7 mouse cellular contexts compared by ENCODE assay signal in genomic region chrX:167049191-167049968, GRCm38 (mm10).
DNase-seq lines count a peak whose midpoint lies in the region; ATAC-seq lines count a peak whose summit lies in the region.

No protein-coding gene starts in this region.

- no peak overlapping the region for H3K27ac ChIP-seq in hindbrain, embryonic 13.5 days
- no peak overlapping the region for H3K27ac ChIP-seq in midbrain, embryonic 15.5 days

- H3K9ac ChIP-seq in hindbrain, embryonic 13.5 days: no peak overlapping the region
- no peak overlapping the region for H3K9ac ChIP-seq in midbrain, embryonic 15.5 days

- peaks cover 58% of the 10 kb centered on the region; the same call in 1 of the 2 replicates for H3K27me3 ChIP-seq in hindbrain, embryonic 13.5 days
- peaks cover 12% of the 10 kb centered on the region for H3K27me3 ChIP-seq in midbrain, embryonic 15.5 days (replicated peaks)

- no peaks in the 10 kb centered on the region for H3K9me3 ChIP-seq in hindbrain, embryonic 13.5 days
- H3K9me3 ChIP-seq in midbrain, embryonic 15.5 days: no peaks in the 10 kb centered on the region

- no peaks in the 10 kb centered on the region for H3K36me3 ChIP-seq in hindbrain, embryonic 13.5 days
- H3K36me3 ChIP-seq in midbrain, embryonic 15.5 days (replicated peaks): no peaks in the 10 kb centered on the region

- ATAC-seq in hindbrain, embryonic 13.5 days (ENCODE audit: low FRiP score): peak; percentile 63; the same call in 1 of the 2 replicates
- ATAC-seq in midbrain, embryonic 15.5 days (replicated peaks): peak; percentile 62; the same call in 1 of the 2 replicates

- H3K4me3 ChIP-seq in hindbrain, embryonic 13.5 days: no peak overlapping the region
- no peak overlapping the region for H3K4me3 ChIP-seq in midbrain, embryonic 15.5 days

- no peaks in the 10 kb centered on the region for H3K4me1 ChIP-seq in hindbrain, embryonic 13.5 days (replicated peaks)
- H3K4me1 ChIP-seq in midbrain, embryonic 15.5 days: no peaks in the 10 kb centered on the region

- peak; percentile 3 to 22 for DNase-seq in layer of hippocampus, adult 18-20 months (ENCODE audit: low spot score in 2 of 2)
- DNase-seq in layer of hippocampus, postnatal 36 days: no peak
- DNase-seq in Muller cell, postnatal 12 days (ENCODE audit: inconsistent ontology term): peak; percentile 76
- no peak for DNase-seq in urinary bladder, adult 18-20 months (ENCODE audit: low spot score in 2 of 2)
- no peak for DNase-seq in right cerebral cortex, postnatal 14 days

- whole genome bisulfite sequencing in hindbrain, embryonic 13.5 days: 68% methylated on average over 5 of the region's 5 CpGs
- WGBS in midbrain, embryonic 15.5 days: 67% methylated on average over 5 of the region's 5 CpGs

- H3K4me2 ChIP-seq in hindbrain, embryonic 13.5 days: no peak overlapping the region
- H3K4me2 ChIP-seq in midbrain, embryonic 15.5 days: no peak overlapping the region

Comparison
In these comparisons a context has a peak if more than half of its experiments do, and no peak if none do; other contexts are left out.
1. DNase-seq: peak in layer of hippocampus, adult 18-20 months (2 of 2) and Muller cell, postnatal 12 days (single experiment); none in layer of hippocampus, postnatal 36 days (0 of 2), urinary bladder, adult 18-20 months (0 of 2) and right cerebral cortex, postnatal 14 days (single experiment).